Mouse (Mus musculus) G1E (cell line): ENCODE results near the gene Rpl37. TPM values are rescaled to one million over a fixed set of nuclear protein-coding genes. Genes with fewer than 3 reads are reported as not detected.

Source experiments
- ATAC-seq: 2 replicates; pipeline ENCODE4 v1.8.0; 2016; ENCODE audit warnings: mild to moderate bottlenecking; ENCODE audit not compliant: insufficient number of reproducible peaks, poor library complexity, low FRiP score, severe bottlenecking; ENCODE audit errors: extremely low read depth
- DNase-seq: peaks from one replicate; pipeline ENCODE4 v3.0.0; 2012; ENCODE audit warnings: low spot score
- H3K27me3 ChIP-seq: 2 replicates; pipeline ENCODE4 v1.6.1; 2012; ENCODE audit warnings: mild to moderate bottlenecking, low read length, inconsistent platforms; ENCODE audit not compliant: insufficient read depth
- H3K36me3 ChIP-seq: replicated peaks from 2 replicates; pipeline ENCODE3; 2012; ENCODE audit warnings: mild to moderate bottlenecking, inconsistent platforms
- H3K4me1 ChIP-seq: 2 replicates; pipeline ENCODE4 v1.6.1; 2012; ENCODE audit warnings: low read depth, low read length, inconsistent platforms, mixed read lengths; ENCODE audit not compliant: insufficient read depth
- H3K4me3 ChIP-seq: 2 replicates; pipeline ENCODE4 v1.5.1; 2012; ENCODE audit warnings: low read depth, mild to moderate bottlenecking, inconsistent platforms, low read length, moderate library complexity, mixed read lengths
- H3K9me3 ChIP-seq: replicated peaks from 2 replicates; pipeline ENCODE4 v1.6.1; 2012; ENCODE audit warnings: inconsistent platforms
- CTCF ChIP-seq: IDR thresholded peaks from 2 replicates; pipeline ENCODE4 v1.5.1; 2012; ENCODE audit warnings: low read depth, low read length, inconsistent platforms, mixed read lengths
- GATA1 ChIP-seq: IDR thresholded peaks from 2 replicates; pipeline ENCODE4 v1.6.1; 2012; ENCODE audit warnings: borderline replicate concordance, low read length, inconsistent platforms, mixed read lengths
- GATA2 ChIP-seq: IDR thresholded peaks from 2 replicates; pipeline ENCODE4 v1.6.1; 2012; ENCODE audit warnings: low read depth, low read length, inconsistent platforms, borderline replicate concordance
- POLR2AphosphoS5 ChIP-seq: IDR thresholded peaks from 2 replicates; pipeline ENCODE4 v1.6.1; 2012; ENCODE audit warnings: low read depth, low read length, inconsistent platforms; ENCODE audit not compliant: insufficient replicate concordance
- TAL1 ChIP-seq: conservative IDR thresholded peaks from 2 replicates; pipeline ENCODE4 v1.6.1; 2012; ENCODE audit warnings: low read depth, low read length, inconsistent platforms, mixed read lengths
- polyA plus RNA-seq: library from polyadenylated mRNA; stranded (reverse); fragments of >175 nt; gene quantifications from 2 replicates; pipeline ENCODE4 v1.2.3, GENCODE M21; 2012
- total RNA-seq, 2 experiments: library from RNA; stranded (forward) in 1 of 2; stranded (reverse) in 1 of 2; fragments of 200-1000 nt in 1 of 2; fragments of >200 nt in 1 of 2; fragmentation: Nextera tagmentation in 1 of 2; gene quantifications; 2 replicates each; pipeline ENCODE4 v1.2.3; 2014 to 2017

Rpl37 gene
- total and polyA plus RNA-seq, 3 experiments, result 48.0 to 1,244 (median 374) TPM

GRCm38 (mm10) chr15:5149187-5149586 lies 32.7 kb downstream of the Rpl37 start:
- Histone ChIP-seq H3K27me3 (no peaks in the 10 kb centered on the region), H3K4me3 (no peak overlapping the region), H3K9me3 (no peaks in the 10 kb centered on the region), H3K4me1 (peaks cover 69% of the 10 kb centered on the region), H3K36me3 (peaks cover 54% of the 10 kb centered on the region)
- ATAC-seq (no peak), DNase-seq (no peak)
- TF ChIP-seq GATA2 (no peak), GATA1 (no peak), POLR2AphosphoS5 (no peak), TAL1 (no peak), CTCF (no peak)

- H3K4me1 ChIP-seq, result peaks cover 78% of the 10 kb centered on the region
These were observed 35.7 kb downstream of the Rpl37 start for GRCm38 (mm10) chr15:5152171-5152570.

GRCm38 (mm10) chr15:5154621-5155020 lies 38.2 kb downstream of the Rpl37 start:
- no peaks in the 10 kb centered on the region for H3K27me3 ChIP-seq
- H3K9me3 ChIP-seq, result no peaks in the 10 kb centered on the region
- ATAC-seq (no peak), DNase-seq (no peak)
- peaks cover 74% of the 10 kb centered on the region for H3K4me1 ChIP-seq
- H3K36me3 ChIP-seq, result peaks cover 55% of the 10 kb centered on the region
- no peak overlapping the region; the same call in 1 of the 2 replicates for H3K4me3 ChIP-seq
- no peak for TF ChIP-seq POLR2AphosphoS5
- no peak for TF ChIP-seq GATA2
- no peak for TF ChIP-seq CTCF
- TF ChIP-seq TAL1, result no peak
- no peak for TF ChIP-seq GATA1

More at GRCm38 (mm10) chr15:5152171-5152570, 35.7 kb downstream of the Rpl37 start:
- H3K36me3 ChIP-seq, result peaks cover 40% of the 10 kb centered on the region
- TF ChIP-seq GATA2 (no peak), POLR2AphosphoS5 (no peak), GATA1 (no peak), CTCF (no peak), TAL1 (no peak)
- no peak overlapping the region for H3K4me3 ChIP-seq
- no peaks in the 10 kb centered on the region for H3K27me3 ChIP-seq
- H3K9me3 ChIP-seq, result no peaks in the 10 kb centered on the region
- ATAC-seq (no peak), DNase-seq (no peak)

GRCm38 (mm10) chr15:5155093-5155492 lies 38.6 kb downstream of the Rpl37 start:
- Histone ChIP-seq H3K36me3 (peaks cover 55% of the 10 kb centered on the region), H3K27me3 (no peaks in the 10 kb centered on the region), H3K4me3 (no peak overlapping the region; the same call in 1 of the 2 replicates), H3K9me3 (no peaks in the 10 kb centered on the region), H3K4me1 (peaks cover 71% of the 10 kb centered on the region)
- TF ChIP-seq CTCF, result no peak
- TF ChIP-seq POLR2AphosphoS5, result no peak
- no peak for TF ChIP-seq GATA1
- TF ChIP-seq TAL1, result no peak
- no peak for TF ChIP-seq GATA2
- DNase-seq, result no peak
- peak; percentile 19; the same call in 1 of the 2 replicates for ATAC-seq

- TF ChIP-seq TAL1, result no peak
- no peak for TF ChIP-seq GATA1
- Histone ChIP-seq H3K36me3 (peaks cover 55% of the 10 kb centered on the region), H3K4me1 (peaks cover 61% of the 10 kb centered on the region), H3K4me3 (no peak overlapping the region; the same call in 1 of the 2 replicates), H3K9me3 (no peaks in the 10 kb centered on the region), H3K27me3 (no peaks in the 10 kb centered on the region)
- ATAC-seq (peak; percentile 55), DNase-seq (no peak)
These were observed 39.9 kb downstream of the Rpl37 start for GRCm38 (mm10) chr15:5156355-5156754.

GRCm38 (mm10) chr15:5157386-5157785 lies 40.9 kb downstream of the Rpl37 start:
- ATAC-seq, result no peak
- no peaks in the 10 kb centered on the region for H3K9me3 ChIP-seq

GRCm38 (mm10) chr15:5158827-5159226 lies 42.4 kb downstream of the Rpl37 start:
- no peak for DNase-seq
- no peak for ATAC-seq
- peaks cover 60% of the 10 kb centered on the region for H3K36me3 ChIP-seq
- H3K4me3 ChIP-seq, result no peak overlapping the region
- H3K27me3 ChIP-seq, result no peaks in the 10 kb centered on the region
- no peaks in the 10 kb centered on the region for H3K9me3 ChIP-seq
- TF ChIP-seq POLR2AphosphoS5 (no peak), TAL1 (no peak), GATA2 (no peak), GATA1 (no peak), CTCF (no peak)
- H3K4me1 ChIP-seq, result peaks cover 50% of the 10 kb centered on the region

More at GRCm38 (mm10) chr15:5157386-5157785, 40.9 kb downstream of the Rpl37 start:
- H3K36me3 ChIP-seq, result peaks cover 50% of the 10 kb centered on the region
- H3K4me3 ChIP-seq, result no peak overlapping the region
- H3K27me3 ChIP-seq, result no peaks in the 10 kb centered on the region
- H3K4me1 ChIP-seq, result peaks cover 55% of the 10 kb centered on the region
- no peak for TF ChIP-seq CTCF
- no peak for TF ChIP-seq GATA2
- no peak for TF ChIP-seq TAL1
- no peak for TF ChIP-seq GATA1
- no peak for TF ChIP-seq POLR2AphosphoS5
- no peak for DNase-seq
